Comparison of ENCODE assay signal across 7 mouse cellular contexts in the genomic region with DNA sequence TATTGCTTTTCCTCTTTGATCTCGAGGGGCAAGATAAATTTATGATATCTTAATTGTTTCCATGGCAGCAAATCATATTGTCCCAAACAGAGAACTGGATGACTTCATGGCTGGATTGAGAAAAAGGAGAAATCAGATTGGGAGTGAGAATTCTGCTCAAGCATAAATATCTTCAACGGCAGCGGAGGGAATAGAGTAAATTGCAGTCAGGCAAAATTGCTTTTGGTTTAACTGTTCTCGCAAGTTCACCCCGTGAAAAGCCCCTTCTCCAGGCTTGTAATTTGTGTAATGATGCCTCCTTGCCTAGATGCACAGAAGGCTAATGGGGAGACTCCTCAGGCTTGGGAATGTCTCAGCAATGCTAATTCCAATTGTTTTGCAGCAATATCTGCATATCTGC.
DNase-seq lines count a peak whose midpoint lies in the region; ATAC-seq and TF ChIP-seq lines count a peak whose summit lies in the region.

No protein-coding gene starts in this region.

- H3K27me3 ChIP-seq in kidney, embryonic 16.5 days (ENCODE audit: insufficient read depth, low read length): no peaks in the 10 kb centered on the region
- no peaks in the 10 kb centered on the region; the same call in 1 of the 2 replicates for H3K27me3 ChIP-seq in kidney, adult 2 months (replicated peaks; ENCODE audit: control insufficient read depth, insufficient read depth, low read length)
- H3K27me3 ChIP-seq in embryonic facial prominence, embryonic 14.5 days (replicated peaks; ENCODE audit: control insufficient read depth, insufficient read depth, low read length): no peaks in the 10 kb centered on the region
- H3K27me3 ChIP-seq in hindbrain, embryonic 13.5 days: no peaks in the 10 kb centered on the region
- no peaks in the 10 kb centered on the region for H3K27me3 ChIP-seq in midbrain, postnatal 0 days (ENCODE audit: insufficient read depth, low read length)

- no peak for ATAC-seq in kidney, embryonic 16.5 days (ENCODE audit: low FRiP score, low TSS enrichment)
- ATAC-seq in embryonic facial prominence, embryonic 14.5 days (ENCODE audit: low read depth): no peak; the same call in 1 of the 2 replicates
- peak; percentile 25 for ATAC-seq in hindbrain, embryonic 13.5 days (ENCODE audit: low FRiP score)
- ATAC-seq in midbrain, postnatal 0 days (ENCODE audit: low FRiP score): no peak

- no peak overlapping the region; the same call in 1 of the 2 replicates for H3K4me3 ChIP-seq in kidney, embryonic 16.5 days (ENCODE audit: low read length)
- no peak overlapping the region for H3K4me3 ChIP-seq in kidney, adult 2 months (ENCODE audit: insufficient read depth, low read depth, low read length)
- 0 out of 2 replicates have a peak overlapping the region, but pooled peaks have one; percentile 4 for H3K4me3 ChIP-seq in embryonic facial prominence, embryonic 14.5 days (ENCODE audit: low read depth, low read length)
- H3K4me3 ChIP-seq in hindbrain, embryonic 13.5 days: no peak overlapping the region
- H3K4me3 ChIP-seq in midbrain, postnatal 0 days (ENCODE audit: low read depth, low read length): no peak overlapping the region

- TF ChIP-seq CTCF in kidney, adult 2 months (conservative IDR thresholded peaks at IDR 0.05; ENCODE audit: insufficient read depth, insufficient read length, low read depth, low read length): no peak
- no peak for TF ChIP-seq CTCF in midbrain, postnatal 0 days (IDR thresholded peaks at IDR 0.05)

- peaks cover 12% of the 10 kb centered on the region; the same call in 1 of the 2 replicates for H3K4me1 ChIP-seq in kidney, embryonic 16.5 days (ENCODE audit: insufficient read depth, low read length)
- H3K4me1 ChIP-seq in kidney, adult 2 months (ENCODE audit: control insufficient read depth, insufficient read depth, low read length): no peaks in the 10 kb centered on the region
- peaks cover 13% of the 10 kb centered on the region for H3K4me1 ChIP-seq in embryonic facial prominence, embryonic 14.5 days (ENCODE audit: control insufficient read depth, insufficient read depth, low read length)
- peaks cover 30% of the 10 kb centered on the region for H3K4me1 ChIP-seq in hindbrain, embryonic 13.5 days (replicated peaks)
- H3K4me1 ChIP-seq in midbrain, postnatal 0 days (ENCODE audit: insufficient read depth, low read length): peaks cover 3% of the 10 kb centered on the region; the same call in 1 of the 2 replicates

- H3K9ac ChIP-seq in kidney, embryonic 16.5 days (replicated peaks; ENCODE audit: low read length): no peak overlapping the region
- no peak overlapping the region for H3K9ac ChIP-seq in embryonic facial prominence, embryonic 14.5 days (ENCODE audit: low read depth, low read length)
- H3K9ac ChIP-seq in hindbrain, embryonic 13.5 days: no peak overlapping the region
- no peak overlapping the region for H3K9ac ChIP-seq in midbrain, postnatal 0 days (replicated peaks; ENCODE audit: low read length, poor library complexity, severe bottlenecking)

- peak overlapping the region; percentile 40 for H3K4me2 ChIP-seq in kidney, embryonic 16.5 days (replicated peaks; ENCODE audit: low read depth, low read length)
- H3K4me2 ChIP-seq in embryonic facial prominence, embryonic 14.5 days (ENCODE audit: low read depth, low read length): peak overlapping the region; percentile 42
- peak overlapping the region; percentile 42 for H3K4me2 ChIP-seq in hindbrain, embryonic 13.5 days
- peak overlapping the region; percentile 23 for H3K4me2 ChIP-seq in midbrain, postnatal 0 days (ENCODE audit: low read depth, low read length, poor library complexity, severe bottlenecking)

- H3K9me3 ChIP-seq in kidney, embryonic 16.5 days (ENCODE audit: low read length): no peaks in the 10 kb centered on the region
- H3K9me3 ChIP-seq in embryonic facial prominence, embryonic 14.5 days (ENCODE audit: control insufficient read depth, low read length): no peaks in the 10 kb centered on the region
- no peaks in the 10 kb centered on the region for H3K9me3 ChIP-seq in hindbrain, embryonic 13.5 days
- no peaks in the 10 kb centered on the region for H3K9me3 ChIP-seq in midbrain, postnatal 0 days (ENCODE audit: low read length)

- DNase-seq in kidney, adult 2 months: no peak
- DNase-seq in embryonic facial prominence, embryonic 14.5 days (ENCODE audit: low spot score): peak; percentile 72
- peak; percentile 61 for DNase-seq in midbrain, postnatal 0 days (ENCODE audit: low spot score)
- no peak for DNase-seq in adrenal gland, adult 8-10 months
- DNase-seq in adrenal gland, adult 18-20 months (ENCODE audit: low spot score in 2 of 2): no peak

- WGBS in kidney, embryonic 16.5 days: 27% methylated on average over 5 of the region's 5 CpGs
- 32% methylated on average over 5 of the region's 5 CpGs for WGBS in kidney, adult 2 months
- WGBS in embryonic facial prominence, embryonic 14.5 days: 28% methylated on average over 5 of the region's 5 CpGs
- 38% methylated on average over 5 of the region's 5 CpGs for WGBS in hindbrain, embryonic 13.5 days
- WGBS in midbrain, postnatal 0 days: 35% methylated on average over 5 of the region's 5 CpGs

- H3K27ac ChIP-seq in kidney, embryonic 16.5 days (ENCODE audit: low read length): no peak overlapping the region
- H3K27ac ChIP-seq in kidney, adult 2 months (ENCODE audit: insufficient read depth, low read depth, low read length): no peak overlapping the region
- H3K27ac ChIP-seq in embryonic facial prominence, embryonic 14.5 days (replicated peaks; ENCODE audit: low read depth, low read length): peak overlapping the region; percentile 77
- peak overlapping the region; percentile 90 for H3K27ac ChIP-seq in hindbrain, embryonic 13.5 days
- H3K27ac ChIP-seq in midbrain, postnatal 0 days (ENCODE audit: low read depth, low read length): no peak overlapping the region

- TF ChIP-seq POLR2A in kidney, adult 2 months (IDR thresholded peaks at IDR 0.05; ENCODE audit: low read depth, low read length): no peak

- H3K36me3 ChIP-seq in kidney, embryonic 16.5 days (ENCODE audit: insufficient read depth, low read length): no peaks in the 10 kb centered on the region
- no peaks in the 10 kb centered on the region for H3K36me3 ChIP-seq in kidney, adult 2 months (ENCODE audit: control insufficient read depth, insufficient read depth, low read length)
- no peaks in the 10 kb centered on the region for H3K36me3 ChIP-seq in embryonic facial prominence, embryonic 14.5 days (ENCODE audit: control insufficient read depth, insufficient read depth, low read length)
- H3K36me3 ChIP-seq in hindbrain, embryonic 13.5 days: no peaks in the 10 kb centered on the region
- no peaks in the 10 kb centered on the region for H3K36me3 ChIP-seq in midbrain, postnatal 0 days (ENCODE audit: insufficient read depth, low read length)

Comparison
In these comparisons a context has a peak if more than half of its experiments do, and no peak if none do; other contexts are left out.
1. H3K27ac ChIP-seq: peak in embryonic facial prominence, embryonic 14.5 days (single experiment) and hindbrain, embryonic 13.5 days (single experiment); none in kidney, embryonic 16.5 days (single experiment), kidney, adult 2 months (single experiment) and midbrain, postnatal 0 days (single experiment).
2. DNase-seq: peak in embryonic facial prominence, embryonic 14.5 days (single experiment) and midbrain, postnatal 0 days (single experiment); none in kidney, adult 2 months (single experiment), adrenal gland, adult 8-10 months (single experiment) and adrenal gland, adult 18-20 months (0 of 2).
3. Peak in every context shown above with its lines, with median percentiles within 50 percentile points of each other: H3K4me2 ChIP-seq.